Mouse (Mus musculus) embryonic fibroblast, embryonic 13.5 days (primary cell): ENCODE data around the gene Smg6.
A peak's percentile ranks its signal among the peaks of the same experiment; 100 is the strongest.

ENCODE experiments used
- CTCF ChIP-seq: IDR thresholded peaks from 2 replicates; pipeline ENCODE4 v1.5.1; 2011; ENCODE audit warnings: mild to moderate bottlenecking, control low read depth, low read length, moderate library complexity, borderline replicate concordance; ENCODE audit not compliant: insufficient read depth
- POLR2A ChIP-seq: IDR thresholded peaks from 2 replicates; pipeline ENCODE4 v1.6.1; 2011; ENCODE audit warnings: low read depth, mild to moderate bottlenecking, control low read depth, low read length, moderate library complexity

DNA sequence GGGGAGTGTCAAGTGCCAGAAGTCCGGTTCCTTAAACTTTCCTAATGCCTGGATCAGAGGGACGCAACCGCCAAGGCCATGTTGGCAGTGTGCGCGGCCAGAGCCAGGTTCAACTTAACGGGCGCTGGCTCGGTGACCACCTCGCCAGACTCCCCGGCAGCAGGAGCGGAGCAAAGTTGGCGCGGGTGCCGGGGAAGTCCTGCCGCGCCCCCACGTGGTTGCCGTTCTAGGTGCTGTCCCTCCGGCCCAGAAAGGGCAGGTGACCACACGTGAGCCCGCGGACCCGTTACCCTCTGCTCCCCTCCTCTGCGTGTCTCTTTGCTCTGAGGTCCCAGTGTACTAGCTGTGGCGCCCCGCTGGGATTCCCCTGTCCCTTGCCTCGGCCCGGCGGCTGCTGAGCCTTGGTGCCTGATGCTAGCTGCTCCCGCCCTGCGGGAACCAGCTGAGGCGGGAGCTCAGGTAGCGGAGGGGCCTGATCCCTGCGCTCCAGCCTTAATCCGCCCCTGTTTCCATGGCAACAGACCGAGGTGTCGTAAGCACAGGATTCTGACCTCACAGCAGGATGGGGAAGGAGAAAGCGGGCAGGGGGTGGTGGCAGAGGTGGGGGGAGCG lies 269.3 kb downstream of the Smg6 start:
- TF ChIP-seq POLR2A (no peak), CTCF (0 out of 2 replicates have a peak, but pooled peaks have one; percentile 6)
